Mouse (Mus musculus) heart, adult 2 months (tissue): ENCODE measurements around the gene Rab7b.

Experiments used
- CTCF ChIP-seq: fragments of 200-600 bp; IDR thresholded peaks from 2 replicates; pipeline ENCODE4 v1.8.1; 2022; ENCODE audit warnings: antibody characterized with exemption, mild to moderate bottlenecking, moderate library complexity
- EP300 ChIP-seq: fragments of 200-500 bp; IDR thresholded peaks from 2 replicates; pipeline ENCODE4 v1.6.1; 2011; ENCODE audit warnings: low read depth, low read length, control low read depth; ENCODE audit not compliant: insufficient read depth
- POLR2A ChIP-seq: fragments of 200-500 bp; IDR thresholded peaks from 2 replicates; pipeline ENCODE4 v1.6.1; 2011; ENCODE audit warnings: mild to moderate bottlenecking, low read depth, low read length, control low read depth; ENCODE audit not compliant: insufficient read depth

GRCm38 (mm10) chr1:131734657-131735273, 46.3 kb downstream of the Rab7b start:
- no peak for TF ChIP-seq CTCF
- no peak for TF ChIP-seq POLR2A
- TF ChIP-seq EP300: no peak
